Mouse (Mus musculus) heart, postnatal 4 days (tissue): ENCODE measurements around the gene Olfr370. TPM values are rescaled to one million over a fixed set of nuclear protein-coding genes. Genes with fewer than 3 reads are reported as not detected.

Source experiments
- total RNA-seq, 2 experiments: library from RNA; stranded (reverse); gene quantifications; 2 replicates each; pipeline ENCODE4 v1.2.3; 2021

Gene Olfr370
- total RNA-seq, 2 experiments from 2014 or later = not detected

Other genes starting within 250 kb of the Olfr370 start
- gene Ucp1, start 245.4 kb upstream of the Olfr370 start, total RNA-seq = 10 to 100 TPM; 10.4 to 21.3 TPM
- 1 to 10 TPM; 8.3 to 9.5 TPM for gene Elmod2, start 203.3 kb upstream of the Olfr370 start, total RNA-seq
- not detected for gene Mgat4d, start 187.3 kb upstream of the Olfr370 start, total RNA-seq
- gene Clgn, start 145.9 kb upstream of the Olfr370 start, total RNA-seq = not detected
- 10 to 100 TPM; 49.1 to 54.0 TPM for gene Scoc, start 77.4 kb upstream of the Olfr370 start, total RNA-seq
- gene Ndufb7, start 30.9 kb downstream of the Olfr370 start, total RNA-seq = 100 to 1,000 TPM; 517 to 525 TPM
- gene Tecr, start 72.2 kb downstream of the Olfr370 start, total RNA-seq = 100 to 1,000 TPM; 162 to 169 TPM
- 10 to 100 TPM; 21.3 to 22.8 TPM for gene Dnajb1, start 72.4 kb downstream of the Olfr370 start, total RNA-seq
- 10 to 100 TPM; 61.9 to 64.2 TPM for gene Gipc1, start 116.9 kb downstream of the Olfr370 start, total RNA-seq
- gene Ptger1, start 130.9 kb downstream of the Olfr370 start, total RNA-seq = 1 to 10 TPM in 1 of 2 experiments, under 1 TPM in 1; 0.33 to 1.1 TPM
- gene Pkn1, start 163.4 kb downstream of the Olfr370 start, total RNA-seq = 10 to 100 TPM; 52.7 to 53.4 TPM
- 10 to 100 TPM; 68.1 to 69.0 TPM for gene Ddx39, start 179.4 kb downstream of the Olfr370 start, total RNA-seq
- 10 to 100 TPM; 62.8 to 63.4 TPM for gene Adgre5, start 205.5 kb downstream of the Olfr370 start, total RNA-seq